Mouse (Mus musculus) midbrain, embryonic 11.5 days (tissue): ENCODE measurements at regions not wholly inside any gene's neighbourhood (a gene's known extent, or its start where the extent isn't known, plus 50 kb on each side); places are given as distances from the start of the nearest gene placed in this dataset.

Experiments used
- ATAC-seq: fragments of 200-750 bp; cut with Nextera tagmentation; 2 replicates; pipeline ENCODE4 v1.8.0; 2017; ENCODE audit warnings: moderate TSS enrichment, moderate library complexity; ENCODE audit not compliant: low FRiP score
- DNase-seq: peaks from one replicate; pipeline ENCODE4 v3.0.0; 2015; ENCODE audit warnings: low spot score; ENCODE audit errors: missing footprints
- H3K27ac ChIP-seq: fragments of 300-500 bp; sonication (generic); 2 replicates; pipeline ENCODE4 v1.5.1; 2014; ENCODE audit warnings: low read depth, low read length
- H3K27me3 ChIP-seq: fragments of 300-500 bp; sonication (generic); 2 replicates; pipeline ENCODE4 v1.6.1; 2014; ENCODE audit warnings: mild to moderate bottlenecking, low read length, moderate library complexity, mixed read lengths; ENCODE audit not compliant: control insufficient read depth, insufficient read depth
- H3K36me3 ChIP-seq: fragments of 300-500 bp; sonication (generic); 2 replicates; pipeline ENCODE4 v1.6.1; 2014; ENCODE audit warnings: mild to moderate bottlenecking, low read length, moderate library complexity, mixed read lengths; ENCODE audit not compliant: control insufficient read depth, insufficient read depth
- H3K4me1 ChIP-seq: fragments of 300-500 bp; sonication (generic); 2 replicates; pipeline ENCODE4 v1.6.1; 2014; ENCODE audit warnings: low read length; ENCODE audit not compliant: control insufficient read depth, insufficient read depth
- H3K4me2 ChIP-seq: fragments of 300-500 bp; sonication (generic); 2 replicates; pipeline ENCODE4 v1.6.1; 2014; ENCODE audit warnings: mild to moderate bottlenecking, moderate library complexity
- H3K4me3 ChIP-seq: fragments of 300-500 bp; sonication (generic); 2 replicates; pipeline ENCODE4 v1.5.1; 2014; ENCODE audit warnings: low read depth, low read length
- H3K9ac ChIP-seq: fragments of 300-500 bp; sonication (generic); 2 replicates; pipeline ENCODE4 v1.6.1; 2014; ENCODE audit warnings: low read length
- H3K9me3 ChIP-seq: fragments of 300-500 bp; sonication (generic); 2 replicates; pipeline ENCODE4 v1.6.1; 2016; ENCODE audit warnings: low read length; ENCODE audit not compliant: control insufficient read depth
- WGBS: fragments of 180-500 bp; shearing (Covaris S2); extraction: QIAGEN DNeasy Blood & Tissue Kit; methylation state at CpG from one replicate; pipeline ENCODE4 v1.1.7; 2014; 5-methylcytosine and 5-hydroxymethylcytosine counted together

GRCm38 (mm10) chr13:43904291-43904690 lies 119.7 kb downstream of the Cd83 start:
- no peak overlapping the region for H3K4me2 ChIP-seq
- ATAC-seq (no peak), DNase-seq (no peak)
- H3K36me3 ChIP-seq: no peaks in the 10 kb centered on the region
- WGBS: 13% methylated on average over 1 of the region's 1 CpGs
- H3K9ac ChIP-seq: no peak overlapping the region
- peaks cover 9% of the 10 kb centered on the region for H3K4me1 ChIP-seq
- H3K27me3 ChIP-seq: peaks cover 5% of the 10 kb centered on the region; the same call in 1 of the 2 replicates
- no peak overlapping the region for H3K27ac ChIP-seq
- no peak overlapping the region for H3K4me3 ChIP-seq
- no peaks in the 10 kb centered on the region for H3K9me3 ChIP-seq

GRCm38 (mm10) chr13:43906241-43906640 lies 121.7 kb downstream of the Cd83 start:
- WGBS: 80% methylated on average over 7 of the region's 7 CpGs
- H3K9ac ChIP-seq: no peak overlapping the region
- no peaks in the 10 kb centered on the region for H3K36me3 ChIP-seq
- H3K4me2 ChIP-seq: no peak overlapping the region
- DNase-seq: no peak
- no peaks in the 10 kb centered on the region for H3K9me3 ChIP-seq
- H3K27ac ChIP-seq: no peak overlapping the region
- ATAC-seq: no peak
- peaks cover 14% of the 10 kb centered on the region for H3K4me1 ChIP-seq
- peaks cover 5% of the 10 kb centered on the region; the same call in 1 of the 2 replicates for H3K27me3 ChIP-seq
- no peak overlapping the region for H3K4me3 ChIP-seq

GRCm38 (mm10) chr13:43907425-43907824 lies 122.8 kb downstream of the Cd83 start:
- peaks cover 14% of the 10 kb centered on the region for H3K4me1 ChIP-seq
- H3K4me3 ChIP-seq: no peak overlapping the region
- H3K4me2 ChIP-seq: no peak overlapping the region
- 73% methylated on average over 8 of the region's 8 CpGs for WGBS
- no peak for ATAC-seq
- H3K36me3 ChIP-seq: no peaks in the 10 kb centered on the region
- no peak overlapping the region for H3K27ac ChIP-seq
- peaks cover 5% of the 10 kb centered on the region; the same call in 1 of the 2 replicates for H3K27me3 ChIP-seq
- no peak overlapping the region for H3K9ac ChIP-seq
- DNase-seq: no peak
- no peaks in the 10 kb centered on the region for H3K9me3 ChIP-seq

- no peak overlapping the region for H3K27ac ChIP-seq
- DNase-seq: no peak
- H3K9me3 ChIP-seq: no peaks in the 10 kb centered on the region
- H3K9ac ChIP-seq: no peak overlapping the region
- no peak overlapping the region for H3K4me3 ChIP-seq
- no peak overlapping the region for H3K4me2 ChIP-seq
- 37% methylated on average over 16 of the region's 16 CpGs for WGBS
- ATAC-seq: no peak
- no peaks in the 10 kb centered on the region for H3K36me3 ChIP-seq
- peaks cover 14% of the 10 kb centered on the region for H3K4me1 ChIP-seq
- peaks cover 5% of the 10 kb centered on the region; the same call in 1 of the 2 replicates for H3K27me3 ChIP-seq
These were observed 123.6 kb downstream of the Cd83 start for GRCm38 (mm10) chr13:43908041-43908644.

GRCm38 (mm10) chr13:43909933-43910332 lies 125.4 kb downstream of the Cd83 start:
- Histone ChIP-seq H3K9ac (no peak overlapping the region), H3K27ac (no peak overlapping the region), H3K27me3 (peaks cover 5% of the 10 kb centered on the region; the same call in 1 of the 2 replicates), H3K36me3 (no peaks in the 10 kb centered on the region), H3K4me3 (no peak overlapping the region), H3K9me3 (no peaks in the 10 kb centered on the region), H3K4me2 (no peak overlapping the region), H3K4me1 (peaks cover 12% of the 10 kb centered on the region)
- 32% methylated on average over 7 of the region's 7 CpGs for WGBS
- DNase-seq (no peak), ATAC-seq (no peak)

- H3K9ac ChIP-seq: no peak overlapping the region
- H3K27me3 ChIP-seq: peaks cover 3% of the 10 kb centered on the region; the same call in 1 of the 2 replicates
- 54% methylated on average over 7 of the region's 7 CpGs for WGBS
- DNase-seq (no peak), ATAC-seq (no peak)
- H3K4me1 ChIP-seq: peaks cover 7% of the 10 kb centered on the region
- no peak overlapping the region for H3K27ac ChIP-seq
- H3K4me3 ChIP-seq: no peak overlapping the region
- H3K36me3 ChIP-seq: no peaks in the 10 kb centered on the region
- no peaks in the 10 kb centered on the region for H3K9me3 ChIP-seq
- H3K4me2 ChIP-seq: no peak overlapping the region
These were observed 128.9 kb downstream of the Cd83 start for GRCm38 (mm10) chr13:43913476-43913875.

GRCm38 (mm10) chr13:43919781-43920420 lies 135.3 kb downstream of the Cd83 start:
- H3K9ac ChIP-seq: no peak overlapping the region
- no peaks in the 10 kb centered on the region for H3K9me3 ChIP-seq
- H3K4me1 ChIP-seq: no peaks in the 10 kb centered on the region
- no peaks in the 10 kb centered on the region for H3K27me3 ChIP-seq
- 82% methylated on average over 5 of the region's 5 CpGs for WGBS
- no peak overlapping the region for H3K4me3 ChIP-seq
- no peak overlapping the region for H3K27ac ChIP-seq
- no peak for DNase-seq
- no peak for ATAC-seq
- no peak overlapping the region for H3K4me2 ChIP-seq
- H3K36me3 ChIP-seq: no peaks in the 10 kb centered on the region

GRCm38 (mm10) chr13:43930081-43930981 lies 145.8 kb downstream of the Cd83 start:
- H3K36me3 ChIP-seq: no peaks in the 10 kb centered on the region
- no peaks in the 10 kb centered on the region for H3K9me3 ChIP-seq
- H3K27ac ChIP-seq: no peak overlapping the region
- no peak overlapping the region for H3K4me3 ChIP-seq
- no peak overlapping the region for H3K4me2 ChIP-seq
- DNase-seq (no peak), ATAC-seq (no peak)
- H3K4me1 ChIP-seq: no peaks in the 10 kb centered on the region
- WGBS: 83% methylated on average over 19 of the region's 19 CpGs
- no peak overlapping the region for H3K9ac ChIP-seq
- H3K27me3 ChIP-seq: no peaks in the 10 kb centered on the region

- DNase-seq (no peak), ATAC-seq (no peak)
- Histone ChIP-seq H3K27ac (no peak overlapping the region), H3K4me2 (no peak overlapping the region), H3K9me3 (no peaks in the 10 kb centered on the region), H3K36me3 (no peaks in the 10 kb centered on the region), H3K27me3 (no peaks in the 10 kb centered on the region), H3K4me1 (peaks cover 13% of the 10 kb centered on the region), H3K9ac (no peak overlapping the region), H3K4me3 (no peak overlapping the region)
- WGBS: 72% methylated on average over 7 of the region's 7 CpGs
These were observed 148.4 kb downstream of the Cd83 start for GRCm38 (mm10) chr13:43932946-43933345.
